Mouse (Mus musculus): ENCODE results near the gene Msi1. TPM values are rescaled to one million over a fixed set of nuclear protein-coding genes. Genes with fewer than 3 reads are reported as not detected.

The Msi1 gene
- polyA plus RNA-seq, 1 experiment from 2014 or later: 0.25 TPM

DNA sequence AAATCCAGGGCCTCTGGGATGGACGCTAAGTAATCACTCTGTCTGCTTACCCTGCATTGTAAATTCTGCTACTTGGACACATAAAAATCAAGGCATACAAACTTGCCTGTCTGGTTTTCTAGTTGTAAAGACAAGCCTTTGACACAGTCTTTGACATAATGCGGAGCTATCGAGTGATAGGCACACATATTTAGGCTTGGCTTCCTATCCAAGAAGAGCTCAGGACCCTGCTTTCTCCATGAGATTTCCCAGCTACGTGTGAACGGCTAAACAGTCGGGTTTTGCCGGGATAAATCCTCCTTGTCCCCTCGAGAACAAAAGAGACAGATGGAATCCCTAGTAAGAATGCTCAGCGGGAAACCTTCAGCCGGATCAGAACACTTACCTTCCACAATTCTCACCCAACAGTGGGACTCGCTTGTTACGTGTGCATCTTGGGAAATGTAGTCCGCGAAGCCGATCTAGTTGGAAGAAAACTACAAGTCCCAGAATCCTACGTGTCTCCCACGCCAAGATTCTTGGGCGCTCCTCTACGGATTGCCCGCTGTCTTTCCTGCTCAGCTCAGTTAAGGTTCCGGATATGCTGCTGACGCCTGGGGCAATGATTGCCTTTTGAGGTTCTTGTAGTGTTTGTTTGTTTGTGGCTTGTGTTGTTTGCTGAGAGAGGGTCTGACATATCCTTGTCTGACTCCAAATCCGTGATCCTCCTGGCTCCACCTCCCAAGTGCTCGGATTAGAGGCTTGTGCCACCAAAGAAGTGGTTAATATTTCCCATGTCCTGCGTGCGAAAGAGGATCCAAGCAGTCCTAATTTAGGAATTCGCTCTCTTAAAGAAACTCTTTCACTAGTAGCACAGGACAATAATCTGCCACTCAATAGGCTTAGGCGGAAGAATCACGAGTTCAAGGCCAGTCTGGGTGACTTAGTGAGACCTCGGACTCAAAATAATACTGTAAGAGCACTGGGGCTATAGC, 54.8 kb downstream of the Msi1 start, which contains the start of gene Sirt4:
Sirt4 (minus strand) TSS at position 779 of the 974 bp plus-strand sequence.
- Histone ChIP-seq H3K4me3 (ENCODE audit: low read depth, low read length) (peak within 1 kb of the TSS; percentile 59), H3K27ac (ENCODE audit: low read length) (peak within 1 kb of the TSS; percentile 56), H3K4me1 (ENCODE audit: control insufficient read depth, low read depth, low read length) (peaks cover 15% of the 10 kb centered on the region), H3K9ac (ENCODE audit: low read depth, low read length) (peak within 1 kb of the TSS; percentile 74), H3K4me2 (ENCODE audit: low read depth, low read length) (peak within 1 kb of the TSS; percentile 73), H3K36me3 (ENCODE audit: control insufficient read depth, insufficient read depth) (no peaks in the 10 kb centered on the region), H3K27me3 (ENCODE audit: control insufficient read depth, insufficient read depth, low read depth, low read length) (no peaks in the 10 kb centered on the region), H3K9me3 (replicated peaks; ENCODE audit: control insufficient read depth, low read length) (no peaks in the 10 kb centered on the region)
- peak; percentile 88 for ATAC-seq (ENCODE audit: low read depth)
- 7% methylated on average over 30 of the region's 30 CpGs for WGBS (ENCODE audit: insufficient replicate concordance)

DNA sequence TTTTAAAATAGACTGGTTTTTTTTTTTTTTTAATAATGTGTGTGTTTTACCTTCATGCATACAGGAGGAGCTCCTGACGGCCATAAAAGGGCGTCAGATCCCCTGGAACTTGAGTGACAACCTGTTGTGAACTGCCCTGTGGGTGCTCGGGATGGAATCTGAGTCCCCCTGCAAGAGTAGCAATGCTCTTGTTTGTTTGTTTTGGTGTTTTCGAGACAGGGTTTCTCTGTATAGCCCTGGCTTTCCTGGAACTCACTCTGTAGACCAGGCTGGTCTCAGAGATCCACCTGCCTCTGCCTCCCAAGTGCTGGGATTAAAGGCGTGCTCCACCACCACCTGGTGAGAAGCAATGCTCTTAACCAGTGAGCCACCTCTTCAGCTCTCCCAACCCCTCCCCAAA, 55.6 kb downstream of the Msi1 start:
- whole genome bisulfite sequencing (ENCODE audit: insufficient replicate concordance): 61% methylated on average over 5 of the region's 5 CpGs
- Histone ChIP-seq H3K4me2 (ENCODE audit: low read depth, low read length) (peak overlapping the region; percentile 73), H3K4me1 (ENCODE audit: control insufficient read depth, low read depth, low read length) (peaks cover 20% of the 10 kb centered on the region), H3K4me3 (ENCODE audit: low read depth, low read length) (peak overlapping the region; percentile 59), H3K9ac (ENCODE audit: low read depth, low read length) (peak overlapping the region; percentile 74), H3K9me3 (replicated peaks; ENCODE audit: control insufficient read depth, low read length) (no peaks in the 10 kb centered on the region), H3K27ac (ENCODE audit: low read length) (no peak overlapping the region; the same call in 1 of the 2 replicates), H3K27me3 (ENCODE audit: control insufficient read depth, insufficient read depth, low read depth, low read length) (no peaks in the 10 kb centered on the region), H3K36me3 (ENCODE audit: control insufficient read depth, insufficient read depth) (no peaks in the 10 kb centered on the region)
- ATAC-seq (ENCODE audit: low read depth): no peak

DNA sequence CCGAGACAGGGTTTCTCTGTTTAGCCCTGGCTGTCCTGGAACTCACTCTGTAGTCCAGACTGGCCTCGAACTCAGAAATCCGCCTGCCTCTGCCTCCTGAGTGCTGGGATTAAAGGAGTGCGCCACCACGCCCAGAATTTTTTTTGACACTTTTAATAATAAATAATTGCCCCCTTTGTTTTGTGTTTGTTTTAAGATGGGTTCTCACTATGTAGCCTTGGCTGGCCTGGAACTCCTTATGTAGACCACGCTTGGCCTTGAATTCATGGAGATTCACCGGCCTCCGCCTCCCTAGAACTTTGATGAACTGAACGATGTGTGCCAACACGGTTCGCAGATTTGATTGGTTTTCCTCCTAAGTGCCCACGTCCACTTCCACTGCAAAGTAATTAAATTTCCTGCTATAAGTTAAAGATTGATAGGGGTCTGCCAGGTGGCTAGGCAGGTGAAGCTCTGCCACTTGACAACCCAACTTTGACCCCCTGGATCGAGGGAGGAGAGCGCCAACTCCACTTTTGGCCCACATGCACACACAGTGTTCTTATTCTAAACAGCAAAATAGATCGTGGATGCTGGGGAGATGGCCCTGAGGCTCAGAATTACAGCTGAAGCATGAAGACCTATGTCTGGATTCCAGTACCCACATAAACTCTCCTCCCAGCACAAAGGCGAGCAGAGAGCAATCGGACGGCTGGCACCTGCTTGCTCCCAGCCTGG, 56.2 kb downstream of the Msi1 start:
- no peak overlapping the region for H3K9ac ChIP-seq (ENCODE audit: low read depth, low read length)
- H3K4me2 ChIP-seq (ENCODE audit: low read depth, low read length): no peak overlapping the region

DNA sequence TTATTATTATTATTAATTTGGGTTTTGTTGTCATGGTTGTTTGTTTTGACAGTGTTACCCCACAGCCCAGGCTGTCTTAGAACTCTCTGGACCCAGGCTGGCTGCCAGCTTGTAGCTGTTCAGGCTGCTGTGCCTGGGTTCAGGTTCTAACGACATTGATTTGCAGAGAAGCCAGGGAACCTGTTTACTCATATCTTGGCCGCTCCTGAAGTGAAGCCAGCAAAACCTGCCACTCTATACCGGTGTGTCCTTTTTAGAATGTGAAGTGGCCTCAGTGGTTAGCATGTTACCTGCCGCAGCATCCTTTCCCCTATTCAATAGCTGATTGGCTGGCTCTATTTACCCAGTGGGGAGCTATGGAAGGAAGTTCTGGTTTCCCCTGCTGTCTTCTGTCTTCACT, 57.3 kb downstream of the Msi1 start:
- 48% methylated on average over 4 of the region's 4 CpGs for WGBS (ENCODE audit: insufficient replicate concordance)
- H3K27me3 ChIP-seq (ENCODE audit: control insufficient read depth, insufficient read depth, low read depth, low read length): no peaks in the 10 kb centered on the region
- no peak overlapping the region for H3K9ac ChIP-seq (ENCODE audit: low read depth, low read length)
- H3K9me3 ChIP-seq (replicated peaks; ENCODE audit: control insufficient read depth, low read length): no peaks in the 10 kb centered on the region
- H3K27ac ChIP-seq (ENCODE audit: low read length): no peak overlapping the region
- peaks cover 32% of the 10 kb centered on the region for H3K4me1 ChIP-seq (ENCODE audit: control insufficient read depth, low read depth, low read length)
- no peak overlapping the region for H3K4me2 ChIP-seq (ENCODE audit: low read depth, low read length)
- no peak for ATAC-seq (ENCODE audit: low read depth)
- H3K36me3 ChIP-seq (ENCODE audit: control insufficient read depth, insufficient read depth): no peaks in the 10 kb centered on the region
- H3K4me3 ChIP-seq (ENCODE audit: low read depth, low read length): no peak overlapping the region

More for the DNA sequence above, 56.2 kb downstream of the Msi1 start:
- WGBS (ENCODE audit: insufficient replicate concordance): 78% methylated on average over 18 of the region's 18 CpGs
- Histone ChIP-seq H3K27ac (ENCODE audit: low read length) (no peak overlapping the region), H3K9me3 (replicated peaks; ENCODE audit: control insufficient read depth, low read length) (no peaks in the 10 kb centered on the region), H3K36me3 (ENCODE audit: control insufficient read depth, insufficient read depth) (no peaks in the 10 kb centered on the region), H3K4me1 (ENCODE audit: control insufficient read depth, low read depth, low read length) (peaks cover 22% of the 10 kb centered on the region), H3K4me3 (ENCODE audit: low read depth, low read length) (no peak overlapping the region), H3K27me3 (ENCODE audit: control insufficient read depth, insufficient read depth, low read depth, low read length) (no peaks in the 10 kb centered on the region)
- ATAC-seq (ENCODE audit: low read depth): no peak

DNA sequence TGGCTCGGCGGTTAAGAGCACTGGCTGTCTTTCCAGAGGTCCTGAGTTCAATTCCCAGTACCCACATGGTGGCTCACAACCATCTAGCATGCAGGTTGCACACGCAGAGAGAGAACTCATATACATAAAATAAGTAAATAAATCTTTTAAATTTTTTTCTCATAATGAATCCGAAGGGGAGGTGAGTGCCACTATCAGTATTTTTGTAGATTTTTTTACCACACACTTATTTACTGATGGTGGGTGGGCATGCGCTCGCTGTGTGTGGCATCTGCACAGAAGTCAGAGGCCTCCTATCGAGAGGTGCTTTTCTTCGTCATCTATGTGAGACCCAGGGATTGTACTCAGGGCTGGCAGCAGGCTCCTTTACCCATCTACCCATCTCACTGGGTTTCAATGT, 58.0 kb downstream of the Msi1 start:
- Histone ChIP-seq H3K4me2 (ENCODE audit: low read depth, low read length) (no peak overlapping the region), H3K4me3 (ENCODE audit: low read depth, low read length) (no peak overlapping the region), H3K27me3 (ENCODE audit: control insufficient read depth, insufficient read depth, low read depth, low read length) (no peaks in the 10 kb centered on the region), H3K4me1 (ENCODE audit: control insufficient read depth, low read depth, low read length) (peaks cover 38% of the 10 kb centered on the region), H3K9ac (ENCODE audit: low read depth, low read length) (no peak overlapping the region), H3K36me3 (ENCODE audit: control insufficient read depth, insufficient read depth) (no peaks in the 10 kb centered on the region), H3K9me3 (replicated peaks; ENCODE audit: control insufficient read depth, low read length) (no peaks in the 10 kb centered on the region), H3K27ac (ENCODE audit: low read length) (no peak overlapping the region)
- no peak for ATAC-seq (ENCODE audit: low read depth)
- 77% methylated on average over 8 of the region's 8 CpGs for WGBS (ENCODE audit: insufficient replicate concordance)

DNA sequence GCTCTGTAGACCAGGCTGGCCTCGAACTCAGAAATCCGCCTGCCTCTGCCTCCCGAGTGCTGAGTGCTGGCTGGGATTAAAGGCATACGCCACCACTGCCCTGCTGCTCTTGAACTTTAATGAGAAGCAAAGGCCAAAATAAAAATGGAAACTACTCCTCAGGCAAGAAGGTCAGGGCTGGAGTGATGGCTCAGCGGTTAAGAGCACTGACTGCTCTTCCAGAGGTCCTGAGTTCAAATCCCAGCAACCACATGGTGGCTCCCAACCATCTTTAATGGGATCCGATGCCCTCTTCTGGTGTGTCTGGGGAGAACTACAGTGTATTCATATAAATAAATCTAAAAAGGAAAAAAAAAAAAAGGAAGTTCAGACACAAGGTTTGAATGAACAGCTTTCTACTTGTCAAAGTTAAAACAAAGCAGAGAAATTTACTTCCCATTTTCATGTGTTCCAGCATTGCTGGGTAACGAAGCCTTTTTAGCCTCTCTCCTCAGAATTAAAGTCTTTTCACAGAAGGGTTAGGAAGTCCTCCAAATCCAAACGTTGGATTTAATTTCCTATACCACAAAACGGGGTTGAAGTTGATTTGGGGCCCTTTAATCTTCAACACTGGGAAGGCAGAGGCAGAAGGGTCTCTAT, 58.7 kb downstream of the Msi1 start:
- Histone ChIP-seq H3K36me3 (ENCODE audit: control insufficient read depth, insufficient read depth) (no peaks in the 10 kb centered on the region), H3K4me1 (ENCODE audit: control insufficient read depth, low read depth, low read length) (peaks cover 38% of the 10 kb centered on the region), H3K9ac (ENCODE audit: low read depth, low read length) (peak overlapping the region; percentile 87), H3K27me3 (ENCODE audit: control insufficient read depth, insufficient read depth, low read depth, low read length) (no peaks in the 10 kb centered on the region), H3K27ac (ENCODE audit: low read length) (0 out of 2 replicates have a peak overlapping the region, but pooled peaks have one; percentile 100), H3K9me3 (replicated peaks; ENCODE audit: control insufficient read depth, low read length) (no peaks in the 10 kb centered on the region), H3K4me3 (ENCODE audit: low read depth, low read length) (no peak overlapping the region), H3K4me2 (ENCODE audit: low read depth, low read length) (peak overlapping the region; percentile 88)
- WGBS (ENCODE audit: insufficient replicate concordance): 54% methylated on average over 9 of the region's 9 CpGs
- no peak for ATAC-seq (ENCODE audit: low read depth)

DNA sequence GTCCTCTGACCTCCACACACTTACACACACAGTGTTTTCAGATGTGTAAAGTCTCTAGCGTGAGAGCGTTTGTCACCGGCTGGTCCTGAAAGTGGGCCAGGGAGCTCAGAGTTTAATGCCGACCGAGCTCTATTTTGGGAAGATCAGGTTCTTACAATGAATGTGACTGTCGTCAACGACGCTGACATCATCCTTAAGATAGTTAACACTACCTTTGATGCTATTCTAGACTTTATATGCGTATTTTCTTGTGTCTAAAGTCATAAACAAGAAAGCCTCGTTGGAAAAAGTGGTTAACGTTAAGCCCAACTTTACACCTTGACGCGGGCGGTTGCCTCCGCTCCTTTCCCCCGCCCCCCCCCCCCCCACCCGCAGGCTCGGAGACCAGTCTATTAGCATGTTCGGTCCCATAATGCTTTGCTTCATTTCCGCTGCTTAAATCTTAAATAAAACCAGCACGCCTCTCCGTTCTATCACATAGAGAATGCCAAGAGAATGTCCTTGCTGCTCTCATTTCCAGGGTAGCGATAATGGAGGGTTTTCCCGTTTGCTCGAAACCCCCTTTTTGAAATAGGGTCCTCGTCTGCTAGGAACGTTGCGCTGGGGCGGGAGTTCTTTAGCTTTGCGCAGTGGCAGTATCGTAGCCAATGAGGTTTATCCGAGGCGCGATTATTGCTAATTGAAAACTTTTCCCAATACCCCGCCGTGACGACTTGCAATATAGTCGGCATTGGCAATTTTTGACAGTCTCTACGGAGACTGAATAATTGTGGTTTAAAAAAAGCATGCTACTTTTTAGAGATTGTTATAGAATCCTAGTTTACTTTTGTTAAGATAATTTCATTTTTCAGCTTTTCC, 59.7 kb downstream of the Msi1 start:
- Histone ChIP-seq H3K9ac (ENCODE audit: low read depth, low read length) (peak overlapping the region; percentile 87), H3K36me3 (ENCODE audit: control insufficient read depth, insufficient read depth) (no peaks in the 10 kb centered on the region), H3K4me2 (ENCODE audit: low read depth, low read length) (peak overlapping the region; percentile 88), H3K9me3 (replicated peaks; ENCODE audit: control insufficient read depth, low read length) (no peaks in the 10 kb centered on the region), H3K4me3 (ENCODE audit: low read depth, low read length) (peak overlapping the region; percentile 58), H3K27ac (ENCODE audit: low read length) (peak overlapping the region; percentile 100), H3K27me3 (ENCODE audit: control insufficient read depth, insufficient read depth, low read depth, low read length) (no peaks in the 10 kb centered on the region), H3K4me1 (ENCODE audit: control insufficient read depth, low read depth, low read length) (peaks cover 34% of the 10 kb centered on the region)
- peak; percentile 73 for ATAC-seq (ENCODE audit: low read depth)
- under 1% methylated on average over 39 of the region's 39 CpGs for WGBS (ENCODE audit: insufficient replicate concordance)
